Comparison of ENCODE assay signal across 8 mouse cellular contexts in the genomic region with DNA sequence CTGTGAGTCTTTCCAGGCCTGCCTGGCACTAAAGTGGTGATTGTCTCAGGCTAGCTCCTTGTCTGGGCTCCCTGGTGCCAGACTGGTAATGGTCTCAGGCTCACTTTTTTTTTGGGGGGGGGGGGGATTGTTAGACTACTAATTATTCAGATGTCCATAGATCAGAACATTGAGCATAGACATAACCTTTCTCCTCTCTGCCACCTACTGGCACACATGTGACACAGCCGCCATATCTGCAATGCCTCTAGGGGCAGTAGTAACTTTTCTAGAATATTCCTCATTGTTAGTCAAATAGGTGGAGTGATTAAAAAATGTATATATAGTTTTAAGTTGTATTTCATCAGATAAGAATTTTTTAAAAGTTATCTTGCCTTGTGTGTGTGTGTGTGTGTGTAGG. TPM values are rescaled to one million over a fixed set of nuclear protein-coding genes. Genes with fewer than 3 reads are reported as not detected.
A peak's percentile ranks its signal among the peaks of the same experiment; 100 is the strongest.
DNase-seq lines count a peak whose midpoint lies in the region; ATAC-seq and TF ChIP-seq lines count a peak whose summit lies in the region.

No protein-coding gene starts in this region.

- intact Hi-C loops in left cerebral cortex, postnatal 10 days (cut with DNase I) = loop anchor here (5.0 kb wide), 1 partner anchor 45 kb away; no protein-coding TSS in a partner anchor

- H3K4me2 ChIP-seq in intestine, embryonic 16.5 days (ENCODE audit: low read depth, low read length) = no peak overlapping the region

- no peaks in the 10 kb centered on the region for H3K36me3 ChIP-seq in E14TG2a.4 (ENCODE audit: insufficient read depth, low read length)
- H3K36me3 ChIP-seq in intestine, embryonic 16.5 days (ENCODE audit: control insufficient read depth, insufficient read depth, low read length) = no peaks in the 10 kb centered on the region

- H3K9me3 ChIP-seq in E14TG2a.4 (ENCODE audit: low read length) = no peaks in the 10 kb centered on the region
- H3K9me3 ChIP-seq in intestine, embryonic 16.5 days (ENCODE audit: control insufficient read depth, low read length) = no peaks in the 10 kb centered on the region

- peaks cover 18% of the 10 kb centered on the region for H3K27me3 ChIP-seq in E14TG2a.4 (ENCODE audit: insufficient read depth, low read length)
- H3K27me3 ChIP-seq in intestine, embryonic 16.5 days (replicated peaks; ENCODE audit: control insufficient read depth, insufficient read depth, low read length) = no peaks in the 10 kb centered on the region

- H3K4me1 ChIP-seq in E14TG2a.4 (replicated peaks; ENCODE audit: low read depth, low read length) = 0 out of 2 replicates have a peak, but pooled peaks cover 3% of the 10 kb centered on the region
- peaks cover 13% of the 10 kb centered on the region for H3K4me1 ChIP-seq in embryonic fibroblast, embryonic 13.5 days (ENCODE audit: control insufficient read depth, insufficient read depth, low read length)
- peaks cover 23% of the 10 kb centered on the region for H3K4me1 ChIP-seq in intestine, embryonic 16.5 days (ENCODE audit: control insufficient read depth, insufficient read depth, low read length)

- H3K27ac ChIP-seq in embryonic fibroblast, embryonic 13.5 days (ENCODE audit: insufficient read depth, low read length) = no peak overlapping the region
- H3K27ac ChIP-seq in intestine, embryonic 16.5 days (ENCODE audit: low read length) = no peak overlapping the region

- no peak overlapping the region for H3K4me3 ChIP-seq in E14TG2a.4 (replicated peaks; ENCODE audit: low read length)
- no peak overlapping the region for H3K4me3 ChIP-seq in embryonic fibroblast, embryonic 13.5 days (ENCODE audit: insufficient read depth, low read length)
- no peak overlapping the region for H3K4me3 ChIP-seq in intestine, embryonic 16.5 days (ENCODE audit: low read length)

- peak; percentile 53 for TF ChIP-seq CTCF in E14TG2a.4 (conservative IDR thresholded peaks at IDR 0.05; ENCODE audit: low read length)
- TF ChIP-seq CTCF in embryonic fibroblast, embryonic 13.5 days (IDR thresholded peaks at IDR 0.05; ENCODE audit: borderline replicate concordance, insufficient read depth, low read length) = peak; percentile 58; the same call in 1 of the 2 replicates

- no peak for ATAC-seq in intestine, embryonic 16.5 days

- 73% methylated on average over 1 of the region's 1 CpGs for WGBS in intestine, embryonic 16.5 days

- H3K9ac ChIP-seq in intestine, embryonic 16.5 days (ENCODE audit: low read depth, low read length) = no peak overlapping the region

- peak; percentile 37 for DNase-seq in left cerebral cortex, adult 11 months (ENCODE audit: low spot score)
- DNase-seq in left cerebral cortex, adult 8-10 months (ENCODE audit: low spot score in 2 of 2) = no peak
- DNase-seq in adrenal gland, postnatal 14 days = peak; percentile 74
- peak; percentile 39 to 56 for DNase-seq in left cerebral cortex, postnatal 10 days (ENCODE audit: extremely low spot score in 1 of 2, low spot score in 2 of 2)
- peak; percentile 33 for DNase-seq in skeletal muscle tissue, adult 2 months (ENCODE audit: low read depth, low spot score)

- TF ChIP-seq POLR2A in embryonic fibroblast, embryonic 13.5 days (IDR thresholded peaks at IDR 0.05; ENCODE audit: low read depth, low read length) = no peak

RNA-seq across cellular contexts. Expression of gene Ptpdc1, which starts 53.3 kb away (rescaled TPM):
- total RNA-seq in left cerebral cortex, adult 8-10 months (2022) = 10 to 100 TPM; 24.3 to 26.9 (median 25.6) TPM
- 7.2 and 7.8 TPM in 2 replicates for total RNA-seq in adrenal gland, postnatal 14 days (2021)
- polyA plus RNA-seq in embryonic fibroblast, embryonic 13.5 days (2011; ENCODE audit: insufficient read length, low read depth, missing spikeins) = 15.4 and 15.7 TPM in 2 replicates
- 10 to 100 TPM; 21.3 to 23.5 TPM for total RNA-seq in left cerebral cortex, postnatal 10 days (2021)
- 4.1 and 4.2 TPM in 2 replicates for polyA plus RNA-seq in intestine, embryonic 16.5 days (2015; fragmentation: Nextera tagmentation; extraction: Ambion mirVana)

RNA-seq across cellular contexts. Expression of gene A830005F24Rik, which starts 58.8 kb away (rescaled TPM):
- 1 to 10 TPM; 1.6 to 2.5 (median 1.9) TPM for total RNA-seq in left cerebral cortex, adult 8-10 months (2022)
- total RNA-seq in adrenal gland, postnatal 14 days (2021) = not detected in 2 replicates
- polyA plus RNA-seq in embryonic fibroblast, embryonic 13.5 days (2011; ENCODE audit: insufficient read length, low read depth, missing spikeins) = 1.7 and 1.8 TPM in 2 replicates
- total RNA-seq in left cerebral cortex, postnatal 10 days (2021) = 1 to 10 TPM in 1 of 2 experiments, under 1 TPM in 1; 0.79 to 1.8 TPM
- polyA plus RNA-seq in intestine, embryonic 16.5 days (2015; fragmentation: Nextera tagmentation; extraction: Ambion mirVana) = 0.57 and 0.60 TPM in 2 replicates

RNA-seq across cellular contexts. Expression of gene Zfp169, which starts 58.9 kb away (rescaled TPM):
- 10 to 100 TPM; 23.0 to 26.4 (median 24.7) TPM for total RNA-seq in left cerebral cortex, adult 8-10 months (2022)
- 6.7 and 9.1 TPM in 2 replicates for total RNA-seq in adrenal gland, postnatal 14 days (2021)
- 6.6 and 9.3 TPM in 2 replicates for polyA plus RNA-seq in embryonic fibroblast, embryonic 13.5 days (2011; ENCODE audit: insufficient read length, low read depth, missing spikeins)
- 10 to 100 TPM; 18.1 to 19.6 TPM for total RNA-seq in left cerebral cortex, postnatal 10 days (2021)
- 2.1 and 3.2 TPM in 2 replicates for polyA plus RNA-seq in intestine, embryonic 16.5 days (2015; fragmentation: Nextera tagmentation; extraction: Ambion mirVana)

Comparison
In these comparisons a context has a peak if more than half of its experiments do, and no peak if none do; other contexts are left out.
1. DNase-seq: peak in left cerebral cortex, adult 11 months (single experiment), adrenal gland, postnatal 14 days (single experiment), left cerebral cortex, postnatal 10 days (2 of 2) and skeletal muscle tissue, adult 2 months (single experiment); none in left cerebral cortex, adult 8-10 months (0 of 2).